Mouse (Mus musculus): ENCODE measurements around the gene Wdr95.

Wdr95 gene

DNA sequence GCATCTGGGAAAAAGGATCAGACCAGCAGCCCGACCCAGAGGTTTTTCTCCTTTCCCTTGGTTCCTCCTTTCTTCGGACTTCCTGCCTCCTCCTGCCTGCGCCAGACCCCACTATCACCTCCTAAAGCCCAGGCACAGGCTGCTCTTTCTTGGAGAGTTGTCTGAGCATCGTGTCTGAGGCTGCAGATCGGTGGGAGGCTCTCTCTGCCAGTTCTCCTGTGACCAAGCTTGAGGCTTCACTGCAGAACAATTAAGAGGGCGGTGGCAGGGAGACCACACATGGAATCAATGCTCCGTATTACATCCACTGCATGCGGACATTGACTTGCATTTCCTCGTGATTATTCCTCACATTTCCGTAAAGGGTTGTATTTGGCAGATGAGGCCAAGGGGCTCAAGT lies 49.0 kb downstream of the Wdr95 start:
- no peak for DNase-seq (ENCODE audit: low read depth, low spot score)

- DNase-seq (ENCODE audit: low read depth, low spot score), result no peak
Observed at GRCm38 (mm10) chr5:149582642-149583262, 54.3 kb downstream of the Wdr95 start.

DNA sequence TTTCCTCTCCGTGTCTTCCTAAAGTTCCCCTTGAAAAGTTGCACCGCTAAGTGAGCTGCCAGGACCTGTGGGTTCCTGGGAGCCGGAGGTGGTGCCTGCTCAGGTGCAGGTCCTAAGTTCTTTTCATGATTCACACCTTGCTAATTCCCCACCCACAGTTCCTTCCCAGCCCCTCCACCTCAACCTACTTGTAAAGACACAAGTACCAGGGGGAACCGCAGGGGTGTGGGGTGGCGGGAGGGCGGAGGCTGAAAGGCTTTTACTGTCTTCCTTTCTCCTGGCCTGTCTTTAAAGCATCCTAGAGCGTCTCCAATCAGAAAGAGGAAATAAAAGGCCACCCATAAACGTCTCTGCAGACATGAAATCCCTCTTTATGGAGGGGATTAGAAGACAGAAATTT lies 55.0 kb downstream of the Wdr95 start:
- no peak for DNase-seq (ENCODE audit: low read depth, low spot score)

- DNase-seq (ENCODE audit: low read depth, low spot score), result no peak
Observed at GRCm38 (mm10) chr5:149584154-149584655, 55.7 kb downstream of the Wdr95 start.

GRCm38 (mm10) chr5:149585231-149585630 lies 56.8 kb downstream of the Wdr95 start:
- DNase-seq (ENCODE audit: low read depth, low spot score), result no peak

- DNase-seq (ENCODE audit: low read depth, low spot score), result peak; percentile 33
Observed at GRCm38 (mm10) chr5:149585910-149586309, 57.4 kb downstream of the Wdr95 start.

GRCm38 (mm10) chr5:149587327-149587895 lies 58.9 kb downstream of the Wdr95 start:
- no peak for DNase-seq (ENCODE audit: low read depth, low spot score)

GRCm38 (mm10) chr5:149588814-149589534 lies 60.5 kb downstream of the Wdr95 start:
- DNase-seq (ENCODE audit: low read depth, low spot score), result no peak

- no peak for DNase-seq (ENCODE audit: low read depth, low spot score)
Observed at GRCm38 (mm10) chr5:149589932-149590331, 61.5 kb downstream of the Wdr95 start.

DNA sequence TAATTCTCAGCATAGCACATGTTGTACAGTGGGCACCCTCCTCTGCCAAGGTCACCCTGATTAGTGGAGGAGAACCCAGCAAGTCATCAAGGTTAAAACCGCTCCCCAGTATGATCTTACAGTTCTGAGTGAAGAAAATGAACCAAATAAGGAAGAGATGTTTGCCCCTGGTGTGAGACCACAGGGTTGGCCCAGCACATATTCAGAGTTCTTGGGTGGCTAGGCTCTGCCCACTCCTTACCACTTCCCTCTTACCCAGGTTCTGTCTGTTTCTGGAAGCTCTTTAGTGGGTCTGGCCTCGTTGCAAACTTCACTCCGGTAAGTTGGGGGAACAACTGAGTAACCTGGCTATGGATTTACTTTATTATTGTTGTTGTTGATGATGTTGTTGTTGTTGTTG lies 65.7 kb downstream of the Wdr95 start:
- DNase-seq (ENCODE audit: low read depth, low spot score), result no peak

DNA sequence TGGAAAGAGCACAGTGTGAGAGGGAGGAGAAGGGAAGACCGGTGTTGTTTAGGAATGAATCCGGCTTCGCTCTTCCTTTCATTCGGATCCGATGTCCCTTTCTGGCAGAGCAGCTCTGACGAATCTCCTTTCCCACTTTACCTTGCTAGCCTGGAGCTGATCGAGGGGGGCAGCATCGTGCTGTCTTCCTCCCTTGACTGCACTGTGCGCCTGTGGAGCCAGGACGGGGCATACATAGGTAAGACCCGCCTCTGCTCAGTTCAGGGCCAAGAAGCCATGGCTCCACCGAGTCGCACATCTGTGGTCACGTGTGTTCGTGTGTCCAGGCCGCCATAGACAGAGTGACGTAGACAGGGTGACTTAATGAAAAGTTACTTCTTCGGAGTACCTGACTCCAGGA lies 68.9 kb downstream of the Wdr95 start:
- no peak for DNase-seq (ENCODE audit: low read depth, low spot score)

DNA sequence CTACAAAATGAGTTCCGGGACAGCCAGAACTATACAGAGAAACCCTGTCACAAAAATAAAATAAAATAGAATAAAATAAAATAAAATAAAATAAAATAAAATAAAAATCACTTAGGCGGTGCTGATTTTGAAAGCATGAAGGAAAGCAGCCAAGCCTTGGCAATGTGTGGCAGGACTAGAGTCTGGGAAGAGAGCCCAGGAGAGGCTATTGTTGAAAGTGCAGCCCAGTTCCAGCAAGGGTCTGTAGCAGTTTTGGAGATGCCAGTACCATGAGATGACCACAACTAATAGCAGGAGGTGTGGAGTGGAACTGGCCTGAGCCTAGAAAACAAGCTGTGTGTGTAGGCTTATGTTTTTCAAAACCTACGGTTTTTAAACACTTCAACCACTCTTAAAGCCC lies 73.5 kb downstream of the Wdr95 start:
- no peak for DNase-seq (ENCODE audit: low read depth, low spot score)

- no peak for DNase-seq (ENCODE audit: low read depth, low spot score)
Observed at GRCm38 (mm10) chr5:149603241-149603640, 74.8 kb downstream of the Wdr95 start.

DNA sequence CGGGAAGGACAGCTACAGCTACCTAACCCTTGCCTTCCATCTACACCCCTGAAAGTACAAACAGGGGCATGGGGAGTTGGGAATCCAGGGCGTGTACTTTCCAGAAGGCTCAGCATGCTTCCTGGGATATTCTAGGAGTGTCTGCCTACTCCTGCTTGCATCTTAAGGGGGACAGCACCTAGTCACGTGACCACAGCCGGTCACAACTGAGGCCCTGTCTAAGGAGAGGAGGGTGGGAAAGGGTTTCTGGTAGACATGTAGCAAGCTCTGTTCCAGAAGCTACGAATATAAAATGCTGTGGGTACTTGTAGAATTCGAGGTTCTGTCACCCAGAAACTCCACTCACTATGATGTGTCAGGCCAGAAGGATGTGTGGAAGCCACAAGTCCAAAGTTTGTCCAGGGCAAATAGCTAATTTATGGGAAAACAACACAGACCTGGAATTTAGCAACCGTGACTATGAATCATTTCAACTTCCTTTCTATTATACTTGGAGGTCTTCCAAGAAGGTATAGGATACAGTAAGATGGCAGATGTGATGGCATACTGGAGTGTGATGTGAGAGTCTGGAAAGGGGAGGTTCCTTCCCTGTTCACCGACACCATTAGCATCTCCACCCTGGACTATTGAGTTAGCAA lies 78.7 kb downstream of the Wdr95 start:
- no peak for DNase-seq (ENCODE audit: low read depth, low spot score)

- DNase-seq (ENCODE audit: low read depth, low spot score), result no peak
Observed at GRCm38 (mm10) chr5:149611476-149612164, 83.1 kb downstream of the Wdr95 start.

GRCm38 (mm10) chr5:149612165-149612518 lies 83.7 kb downstream of the Wdr95 start:
- no peak for DNase-seq (ENCODE audit: low read depth, low spot score)

- DNase-seq (ENCODE audit: low read depth, low spot score), result no peak
Observed at GRCm38 (mm10) chr5:149612740-149613139, 84.3 kb downstream of the Wdr95 start.

DNA sequence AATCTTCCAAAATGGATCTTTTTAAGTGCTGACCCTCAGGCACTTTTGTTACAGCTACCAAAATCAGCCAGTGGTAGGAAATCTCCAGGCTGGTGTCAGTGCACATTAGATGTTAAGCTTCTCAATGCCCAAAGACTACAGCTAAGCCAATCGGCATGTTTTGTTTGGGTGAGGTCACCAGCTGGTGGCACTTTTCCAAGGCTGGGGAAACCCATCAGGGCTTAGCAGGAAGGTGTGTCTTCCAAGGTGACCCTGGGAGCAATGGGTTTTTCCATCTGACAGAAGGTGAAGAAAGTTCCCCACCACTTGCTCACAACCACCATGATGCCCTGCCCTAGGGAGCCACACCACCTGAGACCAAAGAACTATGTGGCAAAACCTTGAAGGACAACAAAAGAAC lies 87.7 kb downstream of the Wdr95 start:
- no peak for DNase-seq (ENCODE audit: low read depth, low spot score)

DNA sequence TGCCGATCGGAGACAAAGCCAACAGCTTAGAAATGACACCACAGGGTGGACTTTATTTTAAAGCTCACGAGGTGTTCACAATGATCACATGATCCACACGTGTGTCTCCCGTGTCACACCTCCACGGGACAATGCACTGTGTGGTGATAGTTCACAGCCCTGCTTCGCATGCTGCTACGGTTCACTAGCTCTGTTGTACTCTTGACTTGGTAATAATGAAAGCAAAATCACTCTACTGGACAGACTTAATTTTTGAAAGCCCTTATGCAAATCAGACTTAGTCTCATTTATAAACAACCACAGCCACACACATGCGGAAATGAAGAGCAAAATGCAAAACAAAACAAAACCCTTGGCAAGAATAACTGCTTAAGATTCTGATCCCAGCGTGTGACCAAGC lies 88.3 kb downstream of the Wdr95 start:
- DNase-seq (ENCODE audit: low read depth, low spot score), result no peak

DNA sequence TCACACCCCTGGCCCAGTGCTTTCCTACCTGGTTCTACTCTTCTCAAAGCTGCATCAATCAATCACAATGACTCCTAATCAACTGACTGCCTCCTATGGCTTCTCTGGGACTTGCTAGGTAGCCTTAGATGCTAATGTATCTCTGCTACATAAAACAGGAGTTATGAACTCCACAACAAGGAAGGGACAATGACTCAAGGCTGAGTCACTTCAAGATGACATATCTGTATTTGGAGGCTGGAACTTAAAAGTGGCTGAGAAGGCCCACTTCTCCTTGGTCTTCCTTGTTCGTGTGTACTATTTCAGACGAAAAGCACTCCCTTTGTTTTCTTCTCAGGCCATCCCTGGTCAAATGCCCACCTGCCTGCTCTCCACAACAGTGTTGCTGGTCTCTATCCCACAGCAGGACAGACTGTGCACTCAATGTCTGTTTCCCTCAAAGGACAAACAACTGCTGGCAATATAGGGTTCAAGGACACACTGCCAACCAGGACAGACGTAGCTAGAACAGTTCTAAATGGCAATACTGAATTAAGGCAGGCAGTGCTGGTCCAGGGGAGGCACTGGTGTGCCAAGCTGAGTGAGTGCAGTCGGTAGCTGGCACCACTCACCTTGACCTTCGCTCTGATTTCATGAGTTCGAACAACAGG lies 89.4 kb downstream of the Wdr95 start:
- DNase-seq (ENCODE audit: low read depth, low spot score), result no peak

- DNase-seq (ENCODE audit: low read depth, low spot score), result no peak
Observed at GRCm38 (mm10) chr5:149622152-149622551, 93.7 kb downstream of the Wdr95 start.
